Mouse (Mus musculus) liver, embryonic 14.5 days (tissue): ENCODE results near the gene Borcs7.

Experiments used
- CTCF ChIP-seq: IDR thresholded peaks from 2 replicates; pipeline ENCODE4 v1.5.1; 2016; ENCODE audit warnings: antibody characterized with exemption, low read depth, control low read depth
- EP300 ChIP-seq: IDR thresholded peaks from 2 replicates; pipeline ENCODE4 v1.6.1; 2016; ENCODE audit warnings: antibody characterized with exemption, low read depth

- TF ChIP-seq CTCF (no peak), EP300 (no peak)
Measured at GRCm38 (mm10) chr19:46691078-46691477, 1.4 kb downstream of the Borcs7 start.
